Mouse (Mus musculus) limb, embryonic 15.5 days (tissue): ENCODE data around the gene Trim25. TPM values are rescaled to one million over a fixed set of nuclear protein-coding genes. Genes with fewer than 3 reads are reported as not detected.

Source experiments
- ATAC-seq: fragments of 200-750 bp; cut with Nextera tagmentation; 2 replicates; pipeline ENCODE4 v1.8.0; 2017; ENCODE audit warnings: low read depth, moderate TSS enrichment; ENCODE audit not compliant: insufficient number of reproducible peaks, low FRiP score, low TSS enrichment
- H3K27ac ChIP-seq: fragments of 300-500 bp; sonication (generic); 2 replicates; pipeline ENCODE4 v1.5.1; 2015; ENCODE audit warnings: moderate library complexity, mild to moderate bottlenecking, inconsistent platforms
- H3K27me3 ChIP-seq: fragments of 300-500 bp; sonication (generic); 2 replicates; pipeline ENCODE4 v1.6.1; 2015; ENCODE audit warnings: inconsistent platforms
- H3K36me3 ChIP-seq: fragments of 300-500 bp; sonication (generic); 2 replicates; pipeline ENCODE4 v1.6.1; 2015; ENCODE audit warnings: inconsistent platforms
- H3K4me1 ChIP-seq: fragments of 300-500 bp; sonication (generic); 2 replicates; pipeline ENCODE4 v1.6.1; 2015; ENCODE audit warnings: inconsistent platforms
- H3K4me2 ChIP-seq: fragments of 300-500 bp; sonication (generic); 2 replicates; pipeline ENCODE4 v1.6.1; 2015; ENCODE audit warnings: mild to moderate bottlenecking, inconsistent platforms
- H3K4me3 ChIP-seq: fragments of 300-500 bp; sonication (generic); 2 replicates; pipeline ENCODE4 v1.5.1; 2015; ENCODE audit warnings: mild to moderate bottlenecking, inconsistent platforms
- H3K9ac ChIP-seq: fragments of 300-500 bp; sonication (generic); 2 replicates; pipeline ENCODE4 v1.6.1; 2015; ENCODE audit warnings: inconsistent platforms
- H3K9me3 ChIP-seq: fragments of 300-500 bp; sonication (generic); 2 replicates; pipeline ENCODE4 v1.6.1; 2016; ENCODE audit warnings: inconsistent platforms
- WGBS: fragments of 180-500 bp; shearing (Covaris S2); methylation state at CpG from one replicate; pipeline ENCODE4 v1.1.7; 2015; 5-methylcytosine and 5-hydroxymethylcytosine counted together
- polyA plus RNA-seq: library from polyadenylated mRNA; unstranded; fragments of >200 nt; fragmentation: Nextera tagmentation; extraction: Ambion mirVana; gene quantifications from 2 replicates; pipeline ENCODE4 v1.2.1, GENCODE M21; 2015

Gene Trim25
- polyA plus RNA-seq, 1 experiment from 2014 or later = 12.0 TPM

GRCm38 (mm10) chr11:89068649-89069048 is 69.5 kb downstream of the Trim25 start:
- H3K4me2 ChIP-seq = no peak overlapping the region
- no peaks in the 10 kb centered on the region for H3K27me3 ChIP-seq
- H3K4me1 ChIP-seq = no peaks in the 10 kb centered on the region
- no peaks in the 10 kb centered on the region for H3K9me3 ChIP-seq
- no peak for ATAC-seq
- no peak overlapping the region for H3K27ac ChIP-seq
- WGBS = 84% methylated on average over 14 of the region's 14 CpGs
- H3K4me3 ChIP-seq = no peak overlapping the region
- H3K9ac ChIP-seq = no peak overlapping the region
- H3K36me3 ChIP-seq = no peaks in the 10 kb centered on the region

DNA sequence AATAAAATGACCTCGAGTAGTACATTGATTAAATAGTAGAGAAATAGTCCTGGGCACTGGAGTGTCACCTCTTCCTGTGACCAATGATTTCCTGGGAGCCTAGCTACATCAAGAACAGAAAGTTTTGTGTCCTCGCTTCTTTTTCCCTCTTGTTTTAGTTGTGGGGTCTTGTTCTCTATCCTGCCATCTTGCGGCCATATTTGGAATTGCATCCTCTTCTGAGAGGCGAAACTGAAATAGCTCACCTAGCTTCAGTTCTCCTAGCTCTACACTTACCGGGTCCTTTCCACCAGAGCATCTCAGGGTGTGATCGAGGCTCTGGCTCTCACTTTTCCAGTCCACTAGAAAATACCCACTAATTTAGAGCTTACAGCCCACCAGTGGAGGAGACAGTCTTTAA is 70.1 kb downstream of the Trim25 start:
- ATAC-seq = no peak
- H3K27me3 ChIP-seq = no peaks in the 10 kb centered on the region
- H3K9ac ChIP-seq = no peak overlapping the region
- WGBS = 23% methylated on average over 6 of the region's 6 CpGs
- no peaks in the 10 kb centered on the region for H3K36me3 ChIP-seq
- no peak overlapping the region for H3K4me3 ChIP-seq
- no peaks in the 10 kb centered on the region for H3K4me1 ChIP-seq
- H3K4me2 ChIP-seq = no peak overlapping the region
- H3K27ac ChIP-seq = no peak overlapping the region
- no peaks in the 10 kb centered on the region for H3K9me3 ChIP-seq

Other genes starting within 250 kb of the Trim25 start
- 17.9 and 24.4 TPM in 2 replicates for gene Akap1, start 134.8 kb upstream of the Trim25 start, polyA plus RNA-seq
- gene Scpep1, start 43.9 kb upstream of the Trim25 start, polyA plus RNA-seq = 116 and 125 TPM in 2 replicates
- not detected in 2 replicates for gene Elobl, start 32.4 kb upstream of the Trim25 start, polyA plus RNA-seq
- 15.6 TPM in 2 replicates for gene Coil, start 29.1 kb upstream of the Trim25 start, polyA plus RNA-seq
- gene Dgke, start 67.5 kb downstream of the Trim25 start, polyA plus RNA-seq = 3.5 and 3.7 TPM in 2 replicates
- 1.6 and 1.7 TPM in 2 replicates for gene Gm525, start 74.5 kb downstream of the Trim25 start, polyA plus RNA-seq